Mouse (Mus musculus) myocyte (in vitro differentiated cells): Measurements from ENCODE around the gene Gtf3c3.

Experiments used
- CEBPB ChIP-seq: IDR thresholded peaks from 2 replicates; pipeline ENCODE4 v1.6.1; 2011; ENCODE audit warnings: mild to moderate bottlenecking, moderate library complexity; ENCODE audit not compliant: poor library complexity, insufficient read depth, severe bottlenecking
- E2F4 ChIP-seq: IDR thresholded peaks from one replicate; pipeline ENCODE4 v1.6.1; 2011; ENCODE audit warnings: mild to moderate bottlenecking, control low read depth, moderate library complexity; ENCODE audit not compliant: insufficient read depth
- MAX ChIP-seq: IDR thresholded peaks from one replicate; pipeline ENCODE4 v1.6.1; 2011; ENCODE audit warnings: low read depth, mild to moderate bottlenecking, control low read depth
- MYOD1 ChIP-seq, 3 experiments: IDR thresholded peaks; one replicate each; pipeline ENCODE4 v1.6.1; 2011; ENCODE audit warnings: control low read depth in 2 of 3, low read depth in 2 of 3, mild to moderate bottlenecking in 2 of 3, moderate library complexity in 1 of 3; ENCODE audit not compliant: insufficient read length in 2 of 3, control insufficient read depth in 1 of 3
- POLR2A ChIP-seq: IDR thresholded peaks from one replicate; pipeline ENCODE4 v1.6.1; 2011; ENCODE audit warnings: low read depth, mild to moderate bottlenecking, control low read depth, moderate library complexity; ENCODE audit not compliant: insufficient read length
- POLR2AphosphoS2 ChIP-seq: IDR thresholded peaks from one replicate; pipeline ENCODE4 v1.6.1; 2011; ENCODE audit warnings: low read depth, control low read depth; ENCODE audit not compliant: insufficient read length
- TCF12 ChIP-seq: IDR thresholded peaks from one replicate; pipeline ENCODE4 v1.6.1; 2011; ENCODE audit warnings: mild to moderate bottlenecking, control low read depth; ENCODE audit not compliant: poor library complexity, insufficient read depth, severe bottlenecking
- TCF3 ChIP-seq: IDR thresholded peaks from one replicate; pipeline ENCODE4 v1.6.1; 2011; ENCODE audit warnings: low read depth, control low read depth; ENCODE audit not compliant: insufficient read length
- USF1 ChIP-seq: IDR thresholded peaks from one replicate; pipeline ENCODE4 v1.6.1; 2011; ENCODE audit warnings: low read depth, mild to moderate bottlenecking, control low read depth, moderate library complexity

DNA sequence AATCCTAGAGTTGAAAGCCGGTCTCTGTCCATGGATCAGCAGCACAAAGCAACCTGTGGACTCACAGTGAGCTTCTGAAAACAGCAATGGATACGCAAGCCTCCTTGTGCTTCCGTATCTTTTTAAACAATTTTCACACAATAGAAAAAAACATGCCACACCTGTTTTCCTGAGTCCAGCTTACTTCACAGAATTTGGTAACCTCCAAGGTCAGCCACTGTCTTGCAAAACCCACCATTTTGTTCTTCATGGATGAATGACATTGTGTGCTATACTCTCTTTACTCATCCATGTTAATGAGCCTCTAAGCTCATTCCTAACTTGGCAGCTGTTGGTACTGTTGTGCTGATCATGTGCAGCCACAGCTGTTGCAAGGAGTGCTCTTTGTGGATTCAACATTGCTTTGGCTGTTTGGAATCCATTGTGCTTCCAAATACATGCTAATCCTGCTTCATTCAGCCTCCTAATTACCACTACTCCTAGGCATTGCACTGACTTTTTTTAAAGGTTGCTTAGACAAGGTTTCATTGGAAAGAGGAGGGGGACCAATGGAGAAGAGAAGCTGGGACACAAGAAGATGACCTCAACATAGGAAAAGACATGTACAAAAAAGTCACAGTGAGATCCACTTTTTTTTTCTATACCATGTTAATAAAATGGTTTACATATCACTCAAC, 46.1 kb upstream of the Gtf3c3 start:
- TF ChIP-seq POLR2A, result no peak
- TF ChIP-seq USF1, result no peak
- no peak for TF ChIP-seq TCF3
- TF ChIP-seq E2F4, result no peak
- TF ChIP-seq MAX, result no peak
- peak in 2 of 3 experiments; percentile 76 to 78 for TF ChIP-seq MYOD1 (IDR thresholded peaks at IDR 0.05; ENCODE audit: control insufficient read depth in 1 of 3, insufficient read length in 2 of 3, low read depth in 2 of 3)
- peak; percentile 53 for TF ChIP-seq TCF12
- TF ChIP-seq POLR2AphosphoS2, result no peak
- TF ChIP-seq CEBPB, result no peak
